Comparison of ENCODE assay signal across 9 mouse cellular contexts in genomic region chr13:29628607-29629006, GRCm38 (mm10).
DNase-seq lines count a peak whose midpoint lies in the region; ATAC-seq and TF ChIP-seq lines count a peak whose summit lies in the region.
"Had no signal": no experiment of that assay in that cellular context is flagged by ENCODE, and none has a peak within 500 bp of the region (broad histone marks: within the 10 kb centered on the region; RNA-seq: fewer than 3 reads in every experiment).

No protein-coding gene starts in this region.

- WGBS in liver, embryonic 11.5 days = 73% methylated on average over 5 of the region's 5 CpGs
- 41% methylated on average over 5 of the region's 5 CpGs for WGBS in kidney, embryonic 16.5 days
- WGBS in stomach, postnatal 0 days = 23% methylated on average over 5 of the region's 5 CpGs

- no peaks in the 10 kb centered on the region for H3K36me3 ChIP-seq in liver, embryonic 11.5 days (ENCODE audit: control insufficient read depth, insufficient read depth, low read length)
- H3K36me3 ChIP-seq in kidney, embryonic 16.5 days (ENCODE audit: insufficient read depth, low read length) = no peaks in the 10 kb centered on the region
- no peaks in the 10 kb centered on the region for H3K36me3 ChIP-seq in stomach, postnatal 0 days (ENCODE audit: control insufficient read depth, insufficient read depth, low read length)
- H3K36me3 ChIP-seq: hindbrain, embryonic 15.5 days had no signal

- H3K4me3 ChIP-seq in liver, embryonic 11.5 days (ENCODE audit: low read depth, low read length) = no peak overlapping the region
- H3K4me3 ChIP-seq in kidney, embryonic 16.5 days (ENCODE audit: low read length) = no peak overlapping the region
- H3K4me3 ChIP-seq in stomach, postnatal 0 days (ENCODE audit: low read depth, low read length) = no peak overlapping the region
- H3K4me3 ChIP-seq: hindbrain, embryonic 15.5 days had no signal

- no peak overlapping the region for H3K27ac ChIP-seq in liver, embryonic 11.5 days (ENCODE audit: low read depth, low read length)
- no peak overlapping the region for H3K27ac ChIP-seq in kidney, embryonic 16.5 days (ENCODE audit: low read length)
- H3K27ac ChIP-seq in stomach, postnatal 0 days (replicated peaks) = no peak overlapping the region
- H3K27ac ChIP-seq: hindbrain, embryonic 15.5 days had no signal

- no peak overlapping the region for H3K4me2 ChIP-seq in liver, embryonic 11.5 days
- no peak overlapping the region for H3K4me2 ChIP-seq in kidney, embryonic 16.5 days (replicated peaks; ENCODE audit: low read depth, low read length)
- H3K4me2 ChIP-seq in stomach, postnatal 0 days (replicated peaks; ENCODE audit: low read depth) = peak overlapping the region; percentile 18; the same call in 1 of the 2 replicates
- H3K4me2 ChIP-seq: hindbrain, embryonic 15.5 days had no signal

- no peak for TF ChIP-seq CTCF in stomach, postnatal 0 days (IDR thresholded peaks at IDR 0.05; ENCODE audit: low read depth)

- peaks cover under 1% of the 10 kb centered on the region; the same call in 1 of the 2 replicates for H3K4me1 ChIP-seq in liver, embryonic 11.5 days (replicated peaks; ENCODE audit: control insufficient read depth, insufficient read depth, low read length)
- peaks cover 5% of the 10 kb centered on the region; the same call in 1 of the 2 replicates for H3K4me1 ChIP-seq in kidney, embryonic 16.5 days (ENCODE audit: insufficient read depth, low read length)
- H3K4me1 ChIP-seq in stomach, postnatal 0 days (replicated peaks; ENCODE audit: control insufficient read depth, insufficient read depth) = no peaks in the 10 kb centered on the region
- H3K4me1 ChIP-seq: hindbrain, embryonic 15.5 days had no signal

- no peak for TF ChIP-seq EP300 in stomach, postnatal 0 days (optimal IDR thresholded peaks at IDR 0.05)

- H3K9ac ChIP-seq in liver, embryonic 11.5 days (ENCODE audit: low read depth, low read length) = no peak overlapping the region
- no peak overlapping the region for H3K9ac ChIP-seq in kidney, embryonic 16.5 days (replicated peaks; ENCODE audit: low read length)
- no peak overlapping the region for H3K9ac ChIP-seq in stomach, postnatal 0 days (ENCODE audit: low read length)
- H3K9ac ChIP-seq: hindbrain, embryonic 15.5 days had no signal

- no peak for ATAC-seq in liver, embryonic 11.5 days (replicated peaks; ENCODE audit: low FRiP score)
- ATAC-seq in kidney, embryonic 16.5 days (ENCODE audit: low FRiP score, low TSS enrichment) = peak; percentile 57; the same call in 1 of the 2 replicates
- peak; percentile 86 for ATAC-seq in stomach, postnatal 0 days (ENCODE audit: low FRiP score, low TSS enrichment)

- DNase-seq in liver = peak; percentile 19
- no peak for DNase-seq in liver, embryonic 11.5 days (ENCODE audit: low spot score)
- peak; percentile 77 for DNase-seq in heart, adult 18-20 months
- peak; percentile 81 for DNase-seq in stomach, postnatal 0 days (ENCODE audit: low spot score)
- DNase-seq in spleen, adult 18-20 months = no peak
- DNase-seq in layer of hippocampus, postnatal 36 days = no peak
- no peak for DNase-seq in cerebellum, adult 8-10 months

- no peaks in the 10 kb centered on the region for H3K27me3 ChIP-seq in liver, embryonic 11.5 days (replicated peaks; ENCODE audit: control insufficient read depth, insufficient read depth, low read length)
- H3K27me3 ChIP-seq in kidney, embryonic 16.5 days (ENCODE audit: insufficient read depth, low read length) = no peaks in the 10 kb centered on the region
- H3K27me3 ChIP-seq in stomach, postnatal 0 days (ENCODE audit: control insufficient read depth, insufficient read depth, low read length) = no peaks in the 10 kb centered on the region
- H3K27me3 ChIP-seq: hindbrain, embryonic 15.5 days had no signal

- no peaks in the 10 kb centered on the region for H3K9me3 ChIP-seq in liver, embryonic 11.5 days (ENCODE audit: control insufficient read depth, low read length)
- no peaks in the 10 kb centered on the region for H3K9me3 ChIP-seq in kidney, embryonic 16.5 days (ENCODE audit: low read length)
- no peaks in the 10 kb centered on the region for H3K9me3 ChIP-seq in stomach, postnatal 0 days (ENCODE audit: control insufficient read depth, low read length)
- H3K9me3 ChIP-seq: hindbrain, embryonic 15.5 days had no signal

Comparison
In these comparisons a context has a peak if more than half of its experiments do, and no peak if none do; other contexts are left out.
1. DNase-seq: peak in liver (single experiment), heart, adult 18-20 months (2 of 2) and stomach, postnatal 0 days (single experiment); none in liver, embryonic 11.5 days (single experiment), spleen, adult 18-20 months (0 of 2), layer of hippocampus, postnatal 36 days (0 of 2) and cerebellum, adult 8-10 months (single experiment).